Comparison of ENCODE assay signal across 22 mouse cellular contexts in the genomic region with DNA sequence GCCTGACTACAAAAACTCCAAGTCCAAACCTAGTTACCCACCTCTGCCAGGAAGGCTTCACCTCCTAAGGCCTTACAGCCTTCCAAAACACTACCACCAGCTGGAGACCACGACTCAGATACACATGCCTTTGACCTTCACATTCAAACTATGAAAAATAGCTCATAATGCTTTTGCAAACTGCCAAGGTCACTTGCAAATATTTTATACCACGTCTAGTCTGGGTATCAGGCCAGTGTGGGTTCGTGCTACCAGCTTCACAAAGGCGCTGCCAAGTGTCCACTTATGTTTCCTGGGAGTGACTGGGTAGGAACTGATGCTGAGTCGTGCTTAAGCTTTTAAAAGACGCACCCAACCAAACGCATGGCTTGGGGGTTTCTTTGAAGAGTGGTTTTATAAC.
"Had no signal": no experiment of that assay in that cellular context is flagged by ENCODE, and none has a peak within 500 bp of the region (broad histone marks: within the 10 kb centered on the region; RNA-seq: fewer than 3 reads in every experiment).

No protein-coding gene starts in this region.

- H3K27me3 ChIP-seq: heart, embryonic 13.5 days; heart, embryonic 15.5 days; hindbrain, embryonic 13.5 days; hindbrain, embryonic 15.5 days; limb, embryonic 12.5 days; liver, embryonic 13.5 days; liver, embryonic 15.5 days had no signal

- H3K4me3 ChIP-seq: heart, adult 2 months; heart, embryonic 13.5 days; heart, embryonic 15.5 days; hindbrain, embryonic 13.5 days; hindbrain, embryonic 15.5 days; left cerebral cortex, adult 2 months; limb, embryonic 10.5 days; limb, embryonic 12.5 days; liver, embryonic 13.5 days; liver, embryonic 15.5 days had no signal

- H3K27ac ChIP-seq: heart, adult 2 months; heart, embryonic 13.5 days; heart, embryonic 15.5 days; hindbrain, embryonic 13.5 days; hindbrain, embryonic 15.5 days; hindbrain, postnatal 0 days; left cerebral cortex, adult 2 months; limb, embryonic 10.5 days; limb, embryonic 12.5 days; liver, embryonic 13.5 days; liver, embryonic 15.5 days had no signal

- H3K4me1 ChIP-seq: heart, embryonic 13.5 days; heart, embryonic 15.5 days; hindbrain, embryonic 13.5 days; limb, embryonic 12.5 days; liver, embryonic 13.5 days; liver, embryonic 15.5 days had no signal

- DNase-seq: gastrocnemius, postnatal 14 days; gastrocnemius, postnatal 36 days; heart, adult 2 months; heart, postnatal 14 days; heart, postnatal 36 days; kidney, adult 11 months; kidney, adult 2 months; kidney, postnatal 10 days; kidney, postnatal 25 days; layer of hippocampus, adult 9-11 months; liver; liver, embryonic 13.5 days; liver, postnatal 0 days had no signal
